Mouse (Mus musculus) cerebellum, postnatal 10 days (tissue): ENCODE measurements around the gene Car14.

Experiments used
- DNase-seq, 2 experiments: peaks; one replicate each; pipeline ENCODE4 v3.0.0; 2021; ENCODE audit warnings: mixed read lengths in 2 of 2

The Car14 gene

GRCm38 (mm10) chr3:95904568-95904967, at the start of gene Car14:
Gene Car14, minus strand, starts transcription at chr3:95904691.
- no peak for DNase-seq

GRCm38 (mm10) chr3:95953522-95953921, 49.0 kb upstream of the Car14 start:
- no peak for DNase-seq

GRCm38 (mm10) chr3:95953023-95953422, 48.5 kb upstream of the Car14 start:
- peak; percentile 60 to 69 for DNase-seq

- peak; percentile 26 to 34 for DNase-seq
Observed at GRCm38 (mm10) chr3:95951566-95951965, 47.1 kb upstream of the Car14 start.

GRCm38 (mm10) chr3:95950763-95951551, 46.5 kb upstream of the Car14 start:
- peak; percentile 95 to 96 for DNase-seq

- DNase-seq: no peak
Observed at GRCm38 (mm10) chr3:95948325-95948724, 43.8 kb upstream of the Car14 start.

- peak; percentile 54 to 64 for DNase-seq
Observed at GRCm38 (mm10) chr3:95945731-95946240, 41.3 kb upstream of the Car14 start.

GRCm38 (mm10) chr3:95944742-95945141, 40.3 kb upstream of the Car14 start:
- no peak for DNase-seq

GRCm38 (mm10) chr3:95943226-95943625, 38.7 kb upstream of the Car14 start:
- DNase-seq: no peak

GRCm38 (mm10) chr3:95942749-95943148, 38.3 kb upstream of the Car14 start:
- no peak for DNase-seq

- DNase-seq: peak; percentile 28 to 29
Observed at GRCm38 (mm10) chr3:95938835-95939234, 34.3 kb upstream of the Car14 start.

GRCm38 (mm10) chr3:95938217-95938616, 33.7 kb upstream of the Car14 start:
- DNase-seq: no peak

- no peak for DNase-seq
Observed at GRCm38 (mm10) chr3:95934448-95934847, 30.0 kb upstream of the Car14 start.

- DNase-seq: no peak
Observed at GRCm38 (mm10) chr3:95933111-95933750, 28.7 kb upstream of the Car14 start.

- no peak for DNase-seq
Observed at GRCm38 (mm10) chr3:95932566-95932965, 28.1 kb upstream of the Car14 start.

GRCm38 (mm10) chr3:95932157-95932556, 27.7 kb upstream of the Car14 start:
- DNase-seq: no peak

GRCm38 (mm10) chr3:95931471-95931870, 27.0 kb upstream of the Car14 start:
- DNase-seq: no peak

- no peak for DNase-seq
Observed at GRCm38 (mm10) chr3:95930471-95930789, 25.9 kb upstream of the Car14 start.

- peak; percentile 66 to 67 for DNase-seq
Observed at GRCm38 (mm10) chr3:95929581-95930470, 25.3 kb upstream of the Car14 start.

- peak; percentile 98 to 99 for DNase-seq
Observed at GRCm38 (mm10) chr3:95928658-95929503, 24.4 kb upstream of the Car14 start, which contains the start of gene Anp32e. Gene Anp32e, plus strand, starts transcription at chr3:95929246.

GRCm38 (mm10) chr3:95928261-95928657, 23.8 kb upstream of the Car14 start:
- DNase-seq: no peak

- no peak for DNase-seq
Observed at GRCm38 (mm10) chr3:95925087-95925486, 20.6 kb upstream of the Car14 start.
